Mouse (Mus musculus): ENCODE measurements around the gene Bptf. TPM values are rescaled to one million over a fixed set of nuclear protein-coding genes. Genes with fewer than 3 reads are reported as not detected.
A peak's percentile ranks its signal among the peaks of the same experiment; 100 is the strongest.
"Not testable (repeated sequence)": the region's sequence is repeated elsewhere in the genome, so short reads cannot be mapped to it uniquely, and the experiment has no call there.

The Bptf gene
- 44.8 and 45.4 TPM in 2 replicates for polyA plus RNA-seq (2014; fragmentation: Nextera tagmentation; extraction: Ambion mirVana)

- peak; percentile 97 for ATAC-seq (ENCODE audit: low read depth)
- no peaks in the 10 kb centered on the region for H3K27me3 ChIP-seq (ENCODE audit: control insufficient read depth, insufficient read depth, low read length)
- H3K27ac ChIP-seq (ENCODE audit: low read depth, low read length) = peak within 1 kb of the TSS; percentile 95
- H3K4me3 ChIP-seq (ENCODE audit: low read depth, low read length) = peak within 1 kb of the TSS; percentile 92
- no peaks in the 10 kb centered on the region for H3K9me3 ChIP-seq (ENCODE audit: control insufficient read depth, low read length)
- H3K36me3 ChIP-seq (ENCODE audit: control insufficient read depth, insufficient read depth, low read length) = no peaks in the 10 kb centered on the region
- H3K4me1 ChIP-seq (ENCODE audit: control insufficient read depth, insufficient read depth, low read length) = peaks cover 13% of the 10 kb centered on the region
- peak within 1 kb of the TSS; percentile 97 for H3K9ac ChIP-seq (replicated peaks; ENCODE audit: low read depth, low read length)
- H3K4me2 ChIP-seq (ENCODE audit: low read depth, low read length) = peak within 1 kb of the TSS; percentile 83
- WGBS = 0% methylated on average over 20 of the region's 94 CpGs
Measured at GRCm38 (mm10) chr11:107131749-107132421, at the start of gene Bptf. Bptf (minus strand) TSS chr11:107132127.

DNA sequence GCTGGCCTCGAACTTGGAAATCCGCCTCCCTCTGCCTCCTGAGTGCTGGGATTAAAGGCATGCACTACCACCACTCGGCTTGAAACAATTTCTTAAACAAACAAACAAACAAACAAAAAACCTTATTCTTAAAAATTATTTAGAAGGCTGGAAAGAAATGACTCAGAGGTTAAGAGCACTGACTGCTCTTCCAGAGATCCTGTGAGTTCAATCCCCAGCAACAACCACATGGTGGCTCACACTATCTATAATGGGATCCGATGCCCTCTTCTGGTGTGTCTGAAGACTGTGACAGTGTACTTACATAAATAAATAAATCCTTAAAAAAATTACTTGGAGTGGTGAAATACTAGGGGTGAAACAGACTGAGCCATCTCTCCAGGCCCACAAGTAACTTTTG lies 29.3 kb upstream of the Bptf start:
- 86% methylated on average over 4 of the region's 4 CpGs for WGBS
- no peaks in the 10 kb centered on the region for H3K27me3 ChIP-seq (ENCODE audit: control insufficient read depth, insufficient read depth, low read length)
- peaks cover 7% of the 10 kb centered on the region; the same call in 1 of the 2 replicates for H3K36me3 ChIP-seq (ENCODE audit: control insufficient read depth, insufficient read depth, low read length)
- no peaks in the 10 kb centered on the region for H3K9me3 ChIP-seq (ENCODE audit: control insufficient read depth, low read length)
- ATAC-seq (ENCODE audit: low read depth) = no peak
- no peak overlapping the region for H3K27ac ChIP-seq (ENCODE audit: low read depth, low read length)
- H3K4me2 ChIP-seq (ENCODE audit: low read depth, low read length) = no peak overlapping the region
- H3K4me1 ChIP-seq (ENCODE audit: control insufficient read depth, insufficient read depth, low read length) = no peaks in the 10 kb centered on the region
- no peak overlapping the region for H3K4me3 ChIP-seq (ENCODE audit: low read depth, low read length)
- H3K9ac ChIP-seq (replicated peaks; ENCODE audit: low read depth, low read length) = no peak overlapping the region

DNA sequence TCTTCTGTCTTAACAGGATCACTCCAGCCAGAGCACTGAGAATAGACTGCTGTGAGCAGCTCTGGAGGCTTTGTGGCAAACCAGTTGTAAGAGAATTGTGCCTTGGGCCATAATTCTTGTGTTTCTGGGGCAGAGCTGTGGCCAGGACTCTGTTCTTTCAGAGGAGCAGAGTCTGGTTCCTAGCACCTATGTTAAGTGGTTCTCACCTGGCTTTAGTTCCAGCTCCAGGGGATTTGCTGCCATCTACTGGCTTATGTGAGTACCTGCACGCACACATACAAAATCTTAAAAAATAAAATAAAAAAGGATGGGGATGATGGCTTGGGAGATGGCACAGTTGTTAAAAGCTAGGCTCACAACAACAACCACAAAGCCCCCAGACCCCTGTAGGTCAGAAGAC lies 27.1 kb upstream of the Bptf start:
- H3K36me3 ChIP-seq (ENCODE audit: control insufficient read depth, insufficient read depth, low read length) = no peaks in the 10 kb centered on the region
- no peak for ATAC-seq (ENCODE audit: low read depth)
- H3K9me3 ChIP-seq (ENCODE audit: control insufficient read depth, low read length) = no peaks in the 10 kb centered on the region
- H3K4me2 ChIP-seq (ENCODE audit: low read depth, low read length) = no peak overlapping the region
- no peak overlapping the region for H3K4me3 ChIP-seq (ENCODE audit: low read depth, low read length)
- H3K9ac ChIP-seq (replicated peaks; ENCODE audit: low read depth, low read length) = no peak overlapping the region
- no peaks in the 10 kb centered on the region for H3K4me1 ChIP-seq (ENCODE audit: control insufficient read depth, insufficient read depth, low read length)
- H3K27ac ChIP-seq (ENCODE audit: low read depth, low read length) = no peak overlapping the region
- no peaks in the 10 kb centered on the region for H3K27me3 ChIP-seq (ENCODE audit: control insufficient read depth, insufficient read depth, low read length)
- WGBS = 46% methylated on average over 1 of the region's 1 CpGs

DNA sequence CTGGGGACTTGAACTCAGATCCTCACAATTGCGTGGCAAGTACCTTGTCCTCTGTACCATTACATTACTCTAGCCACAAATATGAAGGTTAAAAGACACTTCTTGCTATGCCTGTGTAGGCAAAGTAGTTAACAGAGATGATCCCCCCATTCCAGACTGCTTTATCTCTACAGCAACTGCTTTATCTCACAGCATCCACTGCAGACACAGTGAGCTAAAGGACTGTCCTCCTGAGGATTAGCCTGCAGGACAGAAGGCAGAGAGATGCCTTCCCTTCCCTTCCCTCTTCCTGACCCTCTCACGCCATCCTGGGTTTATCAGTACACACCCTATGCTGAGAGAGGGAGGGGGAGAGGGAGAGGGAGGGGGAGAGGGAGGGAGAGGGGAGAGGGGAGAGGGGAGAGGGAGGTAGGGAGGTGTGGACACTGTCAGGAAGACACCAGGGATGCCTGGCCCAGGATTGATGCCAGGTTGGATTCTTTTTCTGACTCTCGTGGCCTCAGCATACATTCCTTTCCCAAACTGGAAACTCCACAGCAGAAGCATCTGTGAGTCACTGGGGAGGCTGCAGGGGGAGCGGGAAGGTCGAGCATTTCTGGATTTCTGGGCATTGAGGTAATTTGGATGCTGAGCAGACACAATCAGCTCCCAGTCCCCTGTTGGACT lies 25.2 kb upstream of the Bptf start:
- H3K27ac ChIP-seq (ENCODE audit: low read depth, low read length) = no peak overlapping the region
- H3K9me3 ChIP-seq (ENCODE audit: control insufficient read depth, low read length) = no peaks in the 10 kb centered on the region
- no peak overlapping the region for H3K4me2 ChIP-seq (ENCODE audit: low read depth, low read length)
- H3K4me3 ChIP-seq (ENCODE audit: low read depth, low read length) = no peak overlapping the region
- WGBS = 69% methylated on average over 5 of the region's 5 CpGs
- H3K27me3 ChIP-seq (ENCODE audit: control insufficient read depth, insufficient read depth, low read length) = no peaks in the 10 kb centered on the region
- H3K4me1 ChIP-seq (ENCODE audit: control insufficient read depth, insufficient read depth, low read length) = no peaks in the 10 kb centered on the region
- H3K9ac ChIP-seq (replicated peaks; ENCODE audit: low read depth, low read length) = no peak overlapping the region
- no peaks in the 10 kb centered on the region for H3K36me3 ChIP-seq (ENCODE audit: control insufficient read depth, insufficient read depth, low read length)
- ATAC-seq (ENCODE audit: low read depth) = no peak

GRCm38 (mm10) chr11:107155292-107155691 lies 23.4 kb upstream of the Bptf start:
- Histone ChIP-seq H3K4me1 (ENCODE audit: control insufficient read depth, insufficient read depth, low read length) (no peaks in the 10 kb centered on the region), H3K27me3 (ENCODE audit: control insufficient read depth, insufficient read depth, low read length) (no peaks in the 10 kb centered on the region), H3K4me3 (ENCODE audit: low read depth, low read length) (no peak overlapping the region), H3K9ac (replicated peaks; ENCODE audit: low read depth, low read length) (no peak overlapping the region), H3K4me2 (ENCODE audit: low read depth, low read length) (no peak overlapping the region), H3K27ac (ENCODE audit: low read depth, low read length) (no peak overlapping the region), H3K36me3 (ENCODE audit: control insufficient read depth, insufficient read depth, low read length) (no peaks in the 10 kb centered on the region), H3K9me3 (ENCODE audit: control insufficient read depth, low read length) (no peaks in the 10 kb centered on the region)
- no peak for ATAC-seq (ENCODE audit: low read depth)
- WGBS = 84% methylated on average over 5 of the region's 5 CpGs

DNA sequence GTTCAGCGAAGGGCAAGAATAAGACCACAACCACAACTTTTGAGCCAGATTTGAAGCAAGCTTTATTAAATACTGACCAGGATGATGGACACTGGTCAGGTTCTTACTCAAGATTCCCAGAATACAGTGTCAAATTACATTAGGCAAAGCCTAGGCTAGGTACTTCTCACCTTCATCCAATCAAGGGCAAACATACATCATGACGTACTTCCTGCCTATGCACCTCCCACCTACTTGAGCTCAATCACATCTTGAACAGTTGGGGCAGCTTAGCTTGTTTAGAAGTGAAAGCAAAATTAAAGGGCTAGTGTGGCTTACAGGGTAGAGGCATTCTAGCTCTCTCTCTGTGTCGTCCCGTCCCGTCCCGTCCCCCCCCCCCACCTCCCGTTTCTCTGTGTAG lies 22.5 kb upstream of the Bptf start:
- H3K9me3 ChIP-seq (ENCODE audit: control insufficient read depth, low read length) = no peaks in the 10 kb centered on the region
- ATAC-seq (ENCODE audit: low read depth) = no peak
- no peak overlapping the region for H3K9ac ChIP-seq (replicated peaks; ENCODE audit: low read depth, low read length)
- H3K4me3 ChIP-seq (ENCODE audit: low read depth, low read length) = no peak overlapping the region
- no peaks in the 10 kb centered on the region for H3K27me3 ChIP-seq (ENCODE audit: control insufficient read depth, insufficient read depth, low read length)
- 78% methylated on average over 7 of the region's 7 CpGs for WGBS
- no peak overlapping the region for H3K27ac ChIP-seq (ENCODE audit: low read depth, low read length)
- H3K4me2 ChIP-seq (ENCODE audit: low read depth, low read length) = no peak overlapping the region
- no peaks in the 10 kb centered on the region for H3K36me3 ChIP-seq (ENCODE audit: control insufficient read depth, insufficient read depth, low read length)
- no peaks in the 10 kb centered on the region for H3K4me1 ChIP-seq (ENCODE audit: control insufficient read depth, insufficient read depth, low read length)

DNA sequence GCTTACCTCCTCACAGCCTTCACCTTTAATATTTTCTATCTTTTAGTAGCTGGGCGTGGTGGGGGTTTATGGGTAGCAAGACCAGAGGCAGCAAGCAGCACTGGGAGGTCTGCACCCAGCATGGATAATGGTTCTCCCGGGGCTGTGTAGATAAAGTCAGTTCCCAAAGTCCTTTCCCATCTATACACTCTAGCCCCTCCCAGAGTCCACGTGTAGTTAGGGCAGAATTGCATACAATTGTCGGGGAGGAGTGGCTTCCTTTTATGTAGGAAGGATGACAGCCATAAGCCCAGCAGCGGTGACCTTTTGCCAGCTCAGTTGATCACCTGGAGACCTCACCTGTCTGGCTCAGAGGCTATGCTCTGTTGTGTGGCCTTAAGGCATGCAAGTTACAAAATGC lies 21.7 kb upstream of the Bptf start:
- H3K27me3 ChIP-seq (ENCODE audit: control insufficient read depth, insufficient read depth, low read length) = no peaks in the 10 kb centered on the region
- H3K4me1 ChIP-seq (ENCODE audit: control insufficient read depth, insufficient read depth, low read length) = no peaks in the 10 kb centered on the region
- no peak overlapping the region for H3K4me2 ChIP-seq (ENCODE audit: low read depth, low read length)
- no peaks in the 10 kb centered on the region for H3K9me3 ChIP-seq (ENCODE audit: control insufficient read depth, low read length)
- no peak overlapping the region for H3K27ac ChIP-seq (ENCODE audit: low read depth, low read length)
- H3K4me3 ChIP-seq (ENCODE audit: low read depth, low read length) = no peak overlapping the region
- H3K9ac ChIP-seq (replicated peaks; ENCODE audit: low read depth, low read length) = no peak overlapping the region
- no peaks in the 10 kb centered on the region for H3K36me3 ChIP-seq (ENCODE audit: control insufficient read depth, insufficient read depth, low read length)
- no peak for ATAC-seq (ENCODE audit: low read depth)
- WGBS = 72% methylated on average over 5 of the region's 5 CpGs

DNA sequence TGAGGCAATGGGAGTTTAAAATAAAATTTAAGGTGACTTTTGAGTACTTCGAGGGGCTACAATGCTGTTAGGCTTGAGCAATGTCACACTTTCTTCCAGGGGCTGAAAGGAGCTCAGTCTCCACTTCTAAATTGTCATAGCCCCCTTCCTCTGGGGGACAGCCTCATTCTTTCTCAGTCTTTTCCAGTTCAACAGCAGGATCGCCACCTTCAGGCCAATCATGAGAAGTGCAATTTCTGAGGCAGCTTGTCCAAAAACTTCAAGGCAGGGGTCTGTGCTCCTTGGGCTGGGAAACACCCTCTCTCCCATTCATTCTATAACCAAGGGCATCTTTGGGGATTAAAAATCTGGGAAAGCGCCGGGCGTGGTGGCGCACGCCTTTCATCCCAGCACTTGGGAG lies 19.9 kb upstream of the Bptf start:
- WGBS = 75% methylated on average over 7 of the region's 7 CpGs
- no peaks in the 10 kb centered on the region for H3K4me1 ChIP-seq (ENCODE audit: control insufficient read depth, insufficient read depth, low read length)

GRCm38 (mm10) chr11:107143956-107144355 lies 12.0 kb upstream of the Bptf start:
- H3K4me2 ChIP-seq (ENCODE audit: low read depth, low read length); ATAC-seq (ENCODE audit: low read depth); H3K27ac ChIP-seq (ENCODE audit: low read depth, low read length); H3K4me1 ChIP-seq (ENCODE audit: control insufficient read depth, insufficient read depth, low read length); H3K9ac ChIP-seq (replicated peaks; ENCODE audit: low read depth, low read length); H3K27me3 ChIP-seq (ENCODE audit: control insufficient read depth, insufficient read depth, low read length); H3K9me3 ChIP-seq (ENCODE audit: control insufficient read depth, low read length); H3K36me3 ChIP-seq (ENCODE audit: control insufficient read depth, insufficient read depth, low read length); H3K4me3 ChIP-seq (ENCODE audit: low read depth, low read length): not testable (repeated sequence)
- 95% methylated on average over 11 of the region's 11 CpGs for WGBS

More for the DNA sequence above, 19.9 kb upstream of the Bptf start:
- no peak overlapping the region for H3K4me2 ChIP-seq (ENCODE audit: low read depth, low read length)
- no peaks in the 10 kb centered on the region for H3K36me3 ChIP-seq (ENCODE audit: control insufficient read depth, insufficient read depth, low read length)
- no peaks in the 10 kb centered on the region for H3K27me3 ChIP-seq (ENCODE audit: control insufficient read depth, insufficient read depth, low read length)
- H3K9me3 ChIP-seq (ENCODE audit: control insufficient read depth, low read length) = no peaks in the 10 kb centered on the region
- ATAC-seq (ENCODE audit: low read depth) = no peak
- no peak overlapping the region for H3K9ac ChIP-seq (replicated peaks; ENCODE audit: low read depth, low read length)
- H3K4me3 ChIP-seq (ENCODE audit: low read depth, low read length) = no peak overlapping the region
- H3K27ac ChIP-seq (ENCODE audit: low read depth, low read length) = no peak overlapping the region

All from neural tube, embryonic 14.5 days (tissue).